Mouse (Mus musculus) liver, postnatal 0 days (tissue): ENCODE results near the gene Lims1. TPM values are rescaled to one million over a fixed set of nuclear protein-coding genes. Genes with fewer than 3 reads are reported as not detected.
A peak's percentile ranks its signal among the peaks of the same experiment; 100 is the strongest.

Experiments used
- ATAC-seq: fragments of 200-750 bp; cut with Nextera tagmentation; 2 replicates; pipeline ENCODE4 v1.8.0; 2017; ENCODE audit warnings: mild to moderate bottlenecking, moderate library complexity
- DNase-seq: peaks from one replicate; pipeline ENCODE4 v3.0.0-alpha.2; 2016
- H3K27ac ChIP-seq: fragments of 300-500 bp; sonication (generic); 2 replicates; pipeline ENCODE4 v1.5.1; 2014; ENCODE audit warnings: antibody characterized with exemption, moderate library complexity, mild to moderate bottlenecking, low read depth
- H3K27me3 ChIP-seq: fragments of 300-500 bp; sonication (generic); 2 replicates; pipeline ENCODE4 v1.6.1; 2014; ENCODE audit warnings: low read length, control low read depth, mixed read lengths; ENCODE audit not compliant: insufficient read depth
- H3K36me3 ChIP-seq: fragments of 300-500 bp; sonication (generic); replicated peaks from 2 replicates; pipeline ENCODE4 v1.6.1; 2014; ENCODE audit warnings: mild to moderate bottlenecking, control low read depth, low read length, moderate library complexity, mixed read lengths; ENCODE audit not compliant: insufficient read depth
- H3K4me1 ChIP-seq: fragments of 300-500 bp; sonication (generic); 2 replicates; pipeline ENCODE4 v1.6.1; 2014; ENCODE audit warnings: antibody characterized with exemption, mild to moderate bottlenecking, control low read depth; ENCODE audit not compliant: insufficient read depth
- H3K4me2 ChIP-seq: fragments of 300-500 bp; sonication (generic); 2 replicates; pipeline ENCODE4 v1.6.1; 2014; ENCODE audit warnings: low read depth, mild to moderate bottlenecking, low read length, moderate library complexity, mixed read lengths
- H3K4me3 ChIP-seq: fragments of 300-500 bp; sonication (generic); 2 replicates; pipeline ENCODE4 v1.5.1; 2014; ENCODE audit warnings: low read depth, low read length
- H3K9ac ChIP-seq: fragments of 300-500 bp; sonication (generic); replicated peaks from 2 replicates; pipeline ENCODE4 v1.6.1; 2014; ENCODE audit warnings: mild to moderate bottlenecking, moderate library complexity
- H3K9me3 ChIP-seq: fragments of 300-500 bp; sonication (generic); 2 replicates; pipeline ENCODE4 v1.6.1; 2016; ENCODE audit warnings: mild to moderate bottlenecking, control low read depth, low read length, mixed read lengths
- CTCF ChIP-seq: sonication (generic); IDR thresholded peaks from 2 replicates; pipeline ENCODE4 v1.5.1; 2016; ENCODE audit warnings: antibody characterized with exemption, low read depth
- EP300 ChIP-seq: IDR thresholded peaks from 2 replicates; pipeline ENCODE4 v1.6.1; 2016; ENCODE audit warnings: antibody characterized with exemption, low read depth, mild to moderate bottlenecking
- WGBS: fragments of 180-500 bp; shearing (Covaris S2); extraction: QIAGEN DNeasy Blood & Tissue Kit; methylation state at CpG from one replicate; pipeline ENCODE4 v1.1.7; 2014; ENCODE audit not compliant: insufficient replicate concordance; 5-methylcytosine and 5-hydroxymethylcytosine counted together
- polyA plus RNA-seq: library from polyadenylated mRNA; unstranded; fragments of >200 nt; fragmentation: Nextera tagmentation; extraction: Ambion mirVana; gene quantifications from 2 replicates; pipeline ENCODE4 v1.2.1, GENCODE M21; 2015

The Lims1 gene
- polyA plus RNA-seq, 1 experiment from 2014 or later: 64.4 TPM

DNA sequence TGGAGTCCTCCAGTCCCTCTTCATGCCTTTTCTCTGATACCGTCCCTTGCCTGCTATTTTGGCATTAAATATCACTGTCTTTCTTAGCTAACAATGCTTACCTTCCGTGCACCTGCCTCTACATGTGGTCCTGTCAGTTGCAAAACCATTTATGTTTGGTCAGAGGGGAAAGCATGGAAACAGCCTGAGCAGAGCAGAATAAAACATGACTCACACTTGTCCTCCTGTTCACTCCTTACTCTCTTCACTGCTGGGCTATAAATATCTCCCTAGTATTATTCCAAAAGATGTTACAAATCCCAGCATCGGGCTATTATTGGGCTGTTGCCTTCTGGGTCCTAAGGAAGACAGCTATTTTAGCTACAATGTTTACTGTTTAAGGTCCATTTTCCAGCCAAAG, 78.6 kb downstream of the Lims1 start:
- no peak overlapping the region for H3K27ac ChIP-seq
- WGBS: 80% methylated on average over 3 of the region's 3 CpGs
- ATAC-seq (no peak), DNase-seq (no peak)
- no peak overlapping the region for H3K4me3 ChIP-seq
- no peaks in the 10 kb centered on the region for H3K27me3 ChIP-seq
- no peak overlapping the region for H3K9ac ChIP-seq
- TF ChIP-seq EP300 (no peak), CTCF (no peak)
- peaks cover 15% of the 10 kb centered on the region for H3K36me3 ChIP-seq
- H3K4me2 ChIP-seq: no peak overlapping the region
- H3K9me3 ChIP-seq: no peaks in the 10 kb centered on the region
- H3K4me1 ChIP-seq: peaks cover 15% of the 10 kb centered on the region

DNA sequence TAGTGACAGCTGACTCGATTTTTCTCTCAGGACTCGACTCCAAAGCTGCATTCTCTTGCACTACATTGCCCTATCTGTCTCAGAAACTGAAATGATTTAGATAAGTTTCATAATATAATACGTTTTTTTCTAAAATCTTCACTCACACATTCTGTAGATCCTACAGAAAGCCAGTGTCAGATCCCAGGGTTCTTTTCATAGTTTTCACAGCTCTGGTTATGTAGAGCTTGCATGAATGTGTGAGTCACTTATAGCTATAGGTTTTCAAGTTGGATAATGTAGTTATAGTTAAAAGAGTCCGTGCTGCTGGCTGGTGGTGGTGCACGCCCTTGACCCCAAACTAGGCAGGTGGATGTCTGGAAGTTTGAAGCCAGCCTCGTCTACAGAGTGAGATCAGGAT, 81.4 kb downstream of the Lims1 start:
- Histone ChIP-seq H3K27ac (peak overlapping the region; percentile 75), H3K4me3 (no peak overlapping the region), H3K9me3 (no peaks in the 10 kb centered on the region), H3K36me3 (peaks cover 21% of the 10 kb centered on the region), H3K4me1 (peaks cover 18% of the 10 kb centered on the region), H3K27me3 (no peaks in the 10 kb centered on the region), H3K9ac (0 out of 2 replicates have a peak overlapping the region, but pooled peaks have one; percentile 9), H3K4me2 (no peak overlapping the region)
- no peak for TF ChIP-seq CTCF
- no peak for TF ChIP-seq EP300
- ATAC-seq (no peak), DNase-seq (no peak)
- 71% methylated on average over 6 of the region's 6 CpGs for WGBS

DNA sequence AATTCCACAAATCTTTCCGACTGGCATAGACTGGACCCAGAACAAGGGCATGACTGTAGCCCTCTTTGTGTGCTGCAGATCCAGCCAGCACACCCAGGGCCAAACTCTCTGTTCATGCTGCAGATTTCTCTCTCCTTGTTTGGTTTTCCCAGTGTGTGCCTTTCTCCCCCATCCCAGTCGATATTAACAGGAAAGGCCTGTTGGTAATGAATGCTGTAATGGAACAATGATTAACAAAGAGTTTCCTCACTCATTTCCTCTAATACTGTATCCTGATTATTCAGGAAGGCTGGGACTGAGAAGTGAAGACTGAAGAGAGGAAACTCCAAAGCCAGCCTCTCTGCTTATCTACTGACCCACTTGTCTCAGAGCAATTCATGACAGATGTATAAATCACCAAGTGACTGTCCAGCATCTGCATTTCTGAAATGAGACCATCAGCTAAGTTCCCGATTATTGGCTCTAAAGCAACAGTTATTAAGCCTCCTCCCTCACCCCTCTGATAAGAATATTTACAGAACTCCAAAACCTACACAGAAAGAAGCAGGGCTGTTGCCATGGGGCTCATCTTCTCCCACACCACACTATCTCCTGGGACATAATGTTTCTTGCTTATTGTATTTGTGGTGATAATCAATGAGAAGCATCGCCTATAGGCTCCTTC, 82.2 kb downstream of the Lims1 start:
- Histone ChIP-seq H3K4me3 (no peak overlapping the region), H3K27ac (peak overlapping the region; percentile 75), H3K9me3 (no peaks in the 10 kb centered on the region), H3K9ac (no peak overlapping the region), H3K4me2 (peak overlapping the region; percentile 44), H3K4me1 (peaks cover 18% of the 10 kb centered on the region), H3K27me3 (no peaks in the 10 kb centered on the region), H3K36me3 (peaks cover 28% of the 10 kb centered on the region)
- DNase-seq: no peak
- 29% methylated on average over 4 of the region's 4 CpGs for WGBS
- ATAC-seq: peak; percentile 87
- TF ChIP-seq EP300 (peak; percentile 59; the same call in 1 of the 2 replicates), CTCF (no peak)

DNA sequence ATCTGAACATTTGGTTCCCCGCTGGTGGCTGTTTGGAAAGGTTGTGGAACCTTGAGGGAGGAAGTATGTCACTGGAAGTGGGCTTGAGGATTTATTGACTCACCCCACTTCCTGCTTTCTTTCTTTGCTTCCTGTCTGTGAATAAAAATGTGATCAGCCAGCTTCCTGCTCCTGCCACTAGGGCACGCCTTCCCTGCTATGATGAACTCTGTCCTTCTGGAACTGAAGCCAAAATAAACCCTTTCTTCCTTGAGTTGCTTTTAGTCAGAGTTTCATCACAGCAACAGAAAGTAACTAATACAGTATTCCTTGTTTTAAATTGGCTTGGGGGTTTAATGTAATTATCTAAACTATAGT, 82.7 kb downstream of the Lims1 start:
- H3K4me1 ChIP-seq: peaks cover 18% of the 10 kb centered on the region
- no peaks in the 10 kb centered on the region for H3K9me3 ChIP-seq
- peaks cover 30% of the 10 kb centered on the region for H3K36me3 ChIP-seq
- ATAC-seq: peak; percentile 79
- DNase-seq: peak; percentile 22
- H3K27me3 ChIP-seq: no peaks in the 10 kb centered on the region
- WGBS: 28% methylated on average over 2 of the region's 2 CpGs
- peak overlapping the region; percentile 75 for H3K27ac ChIP-seq
- peak overlapping the region; percentile 44 for H3K4me2 ChIP-seq
- H3K9ac ChIP-seq: no peak overlapping the region
- TF ChIP-seq EP300: no peak; the same call in none of the 2 replicates
- peak; percentile 47 for TF ChIP-seq CTCF
- no peak overlapping the region for H3K4me3 ChIP-seq

DNA sequence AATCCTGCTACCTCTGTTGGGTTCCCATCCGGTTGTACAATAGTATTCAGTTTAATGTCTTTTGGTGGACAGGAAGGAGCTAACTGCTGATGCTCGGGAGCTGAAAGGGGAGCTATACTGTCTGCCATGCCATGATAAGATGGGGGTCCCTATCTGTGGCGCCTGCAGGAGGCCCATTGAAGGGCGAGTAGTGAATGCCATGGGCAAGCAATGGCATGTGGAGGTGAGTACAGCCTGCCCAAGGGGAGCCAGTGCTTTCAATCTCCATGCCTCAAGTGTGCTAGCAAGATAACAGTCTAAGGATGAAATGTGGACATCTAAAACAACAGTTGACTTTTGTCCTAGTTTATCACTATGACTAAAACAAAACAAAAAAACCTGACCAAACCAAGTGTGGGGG, 89.1 kb downstream of the Lims1 start:
- H3K27ac ChIP-seq: 0 out of 2 replicates have a peak overlapping the region, but pooled peaks have one; percentile 5
- H3K4me1 ChIP-seq: peaks cover 2% of the 10 kb centered on the region; the same call in 1 of the 2 replicates
- no peak overlapping the region for H3K9ac ChIP-seq
- TF ChIP-seq CTCF (no peak), EP300 (peak; percentile 92)
- WGBS: 59% methylated on average over 4 of the region's 4 CpGs
- peak; percentile 97 for ATAC-seq
- no peak overlapping the region for H3K4me2 ChIP-seq
- H3K27me3 ChIP-seq: no peaks in the 10 kb centered on the region
- H3K36me3 ChIP-seq: peaks cover 67% of the 10 kb centered on the region
- peak; percentile 22 for DNase-seq
- H3K4me3 ChIP-seq: no peak overlapping the region
- no peaks in the 10 kb centered on the region for H3K9me3 ChIP-seq

DNA sequence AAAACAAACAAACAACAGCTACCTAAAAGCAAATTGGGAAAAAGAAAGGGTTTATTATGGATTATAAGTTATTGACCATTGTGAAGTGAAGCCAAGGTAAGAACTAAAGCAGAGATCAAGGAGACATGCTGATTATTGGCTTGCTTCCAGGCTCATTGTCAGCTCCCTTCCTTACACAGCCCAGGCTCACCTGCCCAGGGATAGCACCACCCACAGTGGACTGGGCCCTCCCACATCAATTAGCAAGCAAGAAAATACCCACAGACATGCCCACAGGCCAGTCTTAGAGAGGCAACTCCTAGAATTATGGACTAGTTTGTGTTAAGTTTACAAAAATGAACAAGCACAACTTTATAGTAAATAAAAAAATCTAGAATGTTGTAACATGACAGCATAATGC, 89.6 kb downstream of the Lims1 start:
- no peak for DNase-seq
- H3K4me1 ChIP-seq: no peaks in the 10 kb centered on the region
- no peak overlapping the region for H3K27ac ChIP-seq
- peaks cover 70% of the 10 kb centered on the region for H3K36me3 ChIP-seq
- no peak for ATAC-seq
- H3K4me3 ChIP-seq: no peak overlapping the region
- H3K9ac ChIP-seq: no peak overlapping the region
- TF ChIP-seq EP300 (no peak), CTCF (no peak)
- no peaks in the 10 kb centered on the region for H3K27me3 ChIP-seq
- H3K4me2 ChIP-seq: no peak overlapping the region
- H3K9me3 ChIP-seq: no peaks in the 10 kb centered on the region

DNA sequence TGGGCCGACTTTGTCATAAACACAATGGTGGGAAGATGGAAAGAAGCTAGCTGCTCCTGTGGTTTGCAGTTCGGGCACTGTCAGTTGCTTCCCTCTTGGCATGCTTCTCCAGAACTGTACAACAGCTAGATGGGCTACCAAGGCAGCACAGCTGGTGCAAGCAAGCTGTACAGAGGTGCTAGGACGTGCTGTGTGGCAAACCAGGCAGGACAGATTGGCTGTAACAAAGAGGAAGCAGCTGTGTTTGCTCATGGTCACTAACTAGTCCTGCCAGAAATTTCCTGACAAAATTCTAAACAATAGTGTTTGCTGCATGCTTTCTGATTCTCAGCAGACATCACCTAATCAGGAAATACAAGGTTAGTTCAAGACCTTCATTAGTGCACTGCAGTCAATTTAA, 93.4 kb downstream of the Lims1 start:
- TF ChIP-seq EP300 (no peak), CTCF (no peak)
- Histone ChIP-seq H3K9ac (no peak overlapping the region), H3K4me1 (no peaks in the 10 kb centered on the region), H3K9me3 (no peaks in the 10 kb centered on the region), H3K27me3 (no peaks in the 10 kb centered on the region), H3K4me2 (no peak overlapping the region), H3K27ac (no peak overlapping the region), H3K4me3 (no peak overlapping the region), H3K36me3 (peaks cover 60% of the 10 kb centered on the region)
- DNase-seq: no peak
- ATAC-seq: no peak
- WGBS: 70% methylated on average over 3 of the region's 3 CpGs
